Mouse (Mus musculus): Measurements from ENCODE around the gene Fam71a.

The Fam71a gene

DNA sequence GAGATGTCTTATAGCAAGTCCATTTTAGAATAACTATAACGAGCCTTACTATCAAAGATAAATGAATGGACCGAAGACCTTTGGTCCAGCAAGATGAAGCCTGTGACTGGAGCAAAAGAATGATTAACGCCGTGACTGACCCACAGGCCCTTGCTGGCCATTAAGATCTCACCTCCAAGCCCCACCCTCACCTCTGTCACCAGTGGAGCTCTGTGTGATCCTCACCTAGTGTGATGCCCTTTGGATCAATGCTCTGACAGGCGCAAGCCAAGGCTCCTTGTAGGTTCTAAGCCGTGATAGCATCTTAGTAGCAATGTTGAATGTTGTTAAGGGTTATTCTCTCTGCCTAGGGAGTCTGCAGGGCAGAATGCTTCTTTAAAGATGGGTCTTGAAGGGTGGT is 31.4 kb upstream of the Fam71a start:
- peaks cover 2% of the 10 kb centered on the region for H3K4me1 ChIP-seq (replicated peaks; ENCODE audit: low read depth, low read length)
- H3K27me3 ChIP-seq (ENCODE audit: insufficient read depth, low read length), result peaks cover 28% of the 10 kb centered on the region
- H3K36me3 ChIP-seq (ENCODE audit: insufficient read depth, low read length), result no peaks in the 10 kb centered on the region
- H3K4me3 ChIP-seq (replicated peaks; ENCODE audit: low read length), result no peak overlapping the region
- peaks cover 3% of the 10 kb centered on the region; the same call in 1 of the 2 replicates for H3K9me3 ChIP-seq (ENCODE audit: low read length)
- TF ChIP-seq NANOG (IDR thresholded peaks at IDR 0.05; ENCODE audit: borderline replicate concordance, low read length) (no peak), CTCF (conservative IDR thresholded peaks at IDR 0.05; ENCODE audit: low read length) (no peak), POU5F1 (IDR thresholded peaks at IDR 0.05; ENCODE audit: borderline replicate concordance, low read length) (no peak)

DNA sequence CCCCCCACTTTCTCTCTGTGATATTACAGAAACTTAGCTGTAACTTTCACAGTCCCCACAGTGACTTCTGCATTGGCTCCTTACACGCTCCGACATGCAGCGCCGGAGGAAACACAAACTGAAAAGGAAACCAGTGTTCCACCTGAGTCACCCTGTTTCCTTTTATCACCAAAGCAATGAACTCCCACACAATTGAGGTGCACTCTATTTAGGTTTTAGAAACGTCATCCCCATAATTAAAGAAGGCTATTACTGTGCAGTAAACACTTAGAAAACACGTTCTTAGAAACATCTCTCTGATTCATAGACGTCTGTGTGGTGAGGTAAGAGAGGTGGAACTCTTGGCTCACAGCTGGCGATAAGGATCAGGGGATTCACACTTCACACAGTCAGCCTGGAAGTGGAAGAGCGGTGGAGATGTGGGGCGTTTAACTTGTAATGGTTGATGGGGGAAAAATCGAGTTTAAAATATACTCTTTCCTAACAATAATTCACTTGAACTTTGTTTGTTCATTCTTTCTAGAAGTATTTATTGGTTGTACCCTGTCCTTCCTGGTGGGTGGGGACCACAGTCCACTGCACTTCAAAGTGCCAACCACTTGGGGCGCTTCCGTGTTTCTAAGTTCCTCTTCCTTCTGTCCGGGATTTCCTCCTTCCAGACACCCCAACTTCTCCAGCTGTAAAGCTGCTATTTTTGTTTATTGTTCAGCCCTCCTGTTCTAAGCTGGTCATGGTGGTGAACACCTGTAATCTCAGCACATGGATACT is 29.2 kb upstream of the Fam71a start:
- peak; percentile 28 for TF ChIP-seq CTCF (conservative IDR thresholded peaks at IDR 0.05; ENCODE audit: low read length)
- TF ChIP-seq POU5F1 (IDR thresholded peaks at IDR 0.05; ENCODE audit: borderline replicate concordance, low read length), result no peak
- H3K9me3 ChIP-seq (ENCODE audit: low read length), result peaks cover 3% of the 10 kb centered on the region; the same call in 1 of the 2 replicates

DNA sequence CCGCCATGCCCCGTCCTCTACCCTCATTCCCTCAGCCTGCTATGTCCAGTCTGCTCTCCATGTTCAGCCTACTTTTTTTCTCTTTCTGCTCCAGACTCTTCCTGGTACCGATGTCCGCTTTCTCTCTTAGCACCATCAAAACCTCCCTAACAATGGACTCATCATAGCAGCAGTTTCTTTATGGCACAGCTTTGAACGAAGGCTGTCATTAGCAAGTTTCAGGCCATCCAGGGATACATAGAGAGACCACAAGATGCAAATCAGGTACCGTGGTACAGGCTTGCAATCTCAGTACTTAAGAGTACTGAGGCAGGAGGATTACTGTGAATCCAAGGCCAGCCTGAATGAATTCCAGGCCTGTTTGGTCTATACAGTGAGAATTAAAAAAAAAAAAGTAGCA is 28.1 kb upstream of the Fam71a start:
- TF ChIP-seq POU5F1 (IDR thresholded peaks at IDR 0.05; ENCODE audit: borderline replicate concordance, low read length) (no peak), CTCF (conservative IDR thresholded peaks at IDR 0.05; ENCODE audit: low read length) (no peak), NANOG (IDR thresholded peaks at IDR 0.05; ENCODE audit: borderline replicate concordance, low read length) (no peak)
- H3K4me3 ChIP-seq (replicated peaks; ENCODE audit: low read length), result no peak overlapping the region
- peaks cover 28% of the 10 kb centered on the region for H3K4me1 ChIP-seq (replicated peaks; ENCODE audit: low read depth, low read length)
- H3K27me3 ChIP-seq (ENCODE audit: insufficient read depth, low read length), result peaks cover 36% of the 10 kb centered on the region
- H3K36me3 ChIP-seq (ENCODE audit: insufficient read depth, low read length), result no peaks in the 10 kb centered on the region
- peaks cover 3% of the 10 kb centered on the region; the same call in 1 of the 2 replicates for H3K9me3 ChIP-seq (ENCODE audit: low read length)

More for the DNA sequence above, 29.2 kb upstream of the Fam71a start:
- Histone ChIP-seq H3K4me3 (replicated peaks; ENCODE audit: low read length) (no peak overlapping the region), H3K4me1 (replicated peaks; ENCODE audit: low read depth, low read length) (peaks cover 23% of the 10 kb centered on the region), H3K36me3 (ENCODE audit: insufficient read depth, low read length) (no peaks in the 10 kb centered on the region), H3K27me3 (ENCODE audit: insufficient read depth, low read length) (peaks cover 31% of the 10 kb centered on the region)

DNA sequence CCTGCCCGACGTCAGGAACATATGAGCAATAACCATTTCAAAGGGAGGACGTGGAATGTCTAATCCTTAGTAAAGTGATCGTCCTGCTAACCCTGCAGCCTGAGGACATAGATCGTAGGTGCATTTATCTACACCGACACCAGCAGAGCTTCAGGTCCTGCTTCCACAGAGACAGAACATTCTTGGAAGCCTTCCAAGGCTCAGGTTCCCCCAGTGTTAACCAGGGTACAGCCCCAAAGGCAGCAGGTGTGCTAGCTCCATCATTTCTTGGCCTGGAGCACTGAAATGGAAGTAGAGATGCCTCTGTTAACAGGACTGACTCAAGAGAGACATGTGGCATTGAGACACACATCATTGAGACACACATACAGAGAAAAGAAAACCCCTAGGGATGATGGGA is 27.6 kb upstream of the Fam71a start:
- H3K27me3 ChIP-seq (ENCODE audit: insufficient read depth, low read length), result peaks cover 40% of the 10 kb centered on the region
- no peaks in the 10 kb centered on the region for H3K36me3 ChIP-seq (ENCODE audit: insufficient read depth, low read length)
- peaks cover 3% of the 10 kb centered on the region; the same call in 1 of the 2 replicates for H3K9me3 ChIP-seq (ENCODE audit: low read length)
- H3K4me3 ChIP-seq (replicated peaks; ENCODE audit: low read length), result no peak overlapping the region
- TF ChIP-seq POU5F1 (IDR thresholded peaks at IDR 0.05; ENCODE audit: borderline replicate concordance, low read length) (no peak), NANOG (IDR thresholded peaks at IDR 0.05; ENCODE audit: borderline replicate concordance, low read length) (no peak), CTCF (conservative IDR thresholded peaks at IDR 0.05; ENCODE audit: low read length) (no peak)
- H3K4me1 ChIP-seq (replicated peaks; ENCODE audit: low read depth, low read length), result peaks cover 29% of the 10 kb centered on the region

GRCm38 (mm10) chr1:191189671-191190372 is 25.2 kb upstream of the Fam71a start:
- H3K4me3 ChIP-seq (replicated peaks; ENCODE audit: low read length), result no peak overlapping the region
- no peak for TF ChIP-seq POU5F1 (IDR thresholded peaks at IDR 0.05; ENCODE audit: borderline replicate concordance, low read length)
- peak; percentile 38; the same call in 1 of the 2 replicates for TF ChIP-seq NANOG (IDR thresholded peaks at IDR 0.05; ENCODE audit: borderline replicate concordance, low read length)
- no peak for TF ChIP-seq CTCF (conservative IDR thresholded peaks at IDR 0.05; ENCODE audit: low read length)
- H3K36me3 ChIP-seq (ENCODE audit: insufficient read depth, low read length), result no peaks in the 10 kb centered on the region
- peaks cover 53% of the 10 kb centered on the region for H3K4me1 ChIP-seq (replicated peaks; ENCODE audit: low read depth, low read length)
- H3K27me3 ChIP-seq (ENCODE audit: insufficient read depth, low read length), result peaks cover 57% of the 10 kb centered on the region
- H3K9me3 ChIP-seq (ENCODE audit: low read length), result peaks cover 3% of the 10 kb centered on the region; the same call in 1 of the 2 replicates

DNA sequence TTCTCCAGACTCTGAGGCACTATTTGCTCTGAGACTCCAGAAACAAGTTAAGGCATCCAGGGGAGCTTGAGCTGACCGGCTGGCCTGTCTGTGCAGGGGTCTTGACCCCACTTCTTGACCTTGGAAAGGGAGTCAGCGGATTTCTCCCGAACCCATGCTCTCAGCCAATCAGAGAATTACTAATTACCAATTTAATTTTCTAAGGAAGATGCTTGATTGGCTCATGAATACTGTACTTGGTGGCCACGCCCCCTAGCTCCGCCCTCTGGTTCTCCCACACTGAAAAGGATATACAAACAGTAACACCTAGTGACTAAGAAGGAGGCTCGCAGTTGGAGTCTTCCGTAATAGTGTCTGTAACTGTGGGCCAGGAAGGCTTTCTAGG is 21.8 kb upstream of the Fam71a start:
- no peaks in the 10 kb centered on the region for H3K9me3 ChIP-seq (ENCODE audit: low read length)
- TF ChIP-seq POU5F1 (IDR thresholded peaks at IDR 0.05; ENCODE audit: borderline replicate concordance, low read length) (no peak), NANOG (IDR thresholded peaks at IDR 0.05; ENCODE audit: borderline replicate concordance, low read length) (no peak), CTCF (conservative IDR thresholded peaks at IDR 0.05; ENCODE audit: low read length) (no peak)
- peaks cover 82% of the 10 kb centered on the region for H3K27me3 ChIP-seq (ENCODE audit: insufficient read depth, low read length)
- no peaks in the 10 kb centered on the region for H3K36me3 ChIP-seq (ENCODE audit: insufficient read depth, low read length)
- H3K4me1 ChIP-seq (replicated peaks; ENCODE audit: low read depth, low read length), result peaks cover 74% of the 10 kb centered on the region
- H3K4me3 ChIP-seq (replicated peaks; ENCODE audit: low read length), result no peak overlapping the region; the same call in 1 of the 2 replicates

DNA sequence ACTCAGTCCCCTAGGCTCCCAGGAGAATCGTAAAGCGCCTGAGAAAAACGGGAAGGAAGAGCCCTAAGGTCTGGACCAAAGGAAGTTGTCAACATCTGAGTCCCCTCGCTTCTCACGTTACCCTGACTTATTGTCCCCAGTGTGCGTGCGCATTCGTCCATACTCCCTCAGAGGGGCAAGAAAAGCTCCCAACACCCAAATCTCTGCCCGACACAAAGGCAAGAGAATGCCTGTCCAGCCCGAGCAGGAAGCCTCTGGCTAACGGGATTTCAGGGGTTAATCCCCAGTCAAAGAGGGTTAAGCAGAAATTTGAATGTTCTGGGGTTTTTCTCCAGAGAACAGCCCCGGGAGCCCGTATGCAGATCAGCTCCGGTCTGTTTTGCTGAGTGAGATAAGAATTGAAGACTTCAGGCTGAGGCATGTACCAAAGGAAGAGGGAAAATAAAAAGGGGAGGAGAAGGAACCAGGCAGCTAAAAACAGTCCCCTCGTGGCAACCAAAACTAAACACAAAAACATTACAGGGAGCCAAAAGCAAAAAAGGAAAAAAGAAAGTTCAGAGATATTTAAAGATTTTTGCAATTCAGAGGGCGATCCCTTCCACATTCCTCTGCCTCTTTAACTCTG is 21.3 kb upstream of the Fam71a start:
- peaks cover 84% of the 10 kb centered on the region for H3K27me3 ChIP-seq (ENCODE audit: insufficient read depth, low read length)
- no peaks in the 10 kb centered on the region for H3K36me3 ChIP-seq (ENCODE audit: insufficient read depth, low read length)
- TF ChIP-seq CTCF (conservative IDR thresholded peaks at IDR 0.05; ENCODE audit: low read length) (no peak), POU5F1 (IDR thresholded peaks at IDR 0.05; ENCODE audit: borderline replicate concordance, low read length) (no peak)
- peaks cover 71% of the 10 kb centered on the region for H3K4me1 ChIP-seq (replicated peaks; ENCODE audit: low read depth, low read length)
- no peaks in the 10 kb centered on the region for H3K9me3 ChIP-seq (ENCODE audit: low read length)
- peak overlapping the region; percentile 84 for H3K4me3 ChIP-seq (replicated peaks; ENCODE audit: low read length)

GRCm38 (mm10) chr1:191184841-191185251 is 20.2 kb upstream of the Fam71a start:
- H3K4me1 ChIP-seq (replicated peaks; ENCODE audit: low read depth, low read length), result peaks cover 61% of the 10 kb centered on the region
- H3K4me3 ChIP-seq (replicated peaks; ENCODE audit: low read length), result peak overlapping the region; percentile 84
- no peaks in the 10 kb centered on the region for H3K9me3 ChIP-seq (ENCODE audit: low read length)
- no peaks in the 10 kb centered on the region for H3K36me3 ChIP-seq (ENCODE audit: insufficient read depth, low read length)
- TF ChIP-seq NANOG (IDR thresholded peaks at IDR 0.05; ENCODE audit: borderline replicate concordance, low read length) (no peak), CTCF (conservative IDR thresholded peaks at IDR 0.05; ENCODE audit: low read length) (no peak)
- peaks cover 94% of the 10 kb centered on the region for H3K27me3 ChIP-seq (ENCODE audit: insufficient read depth, low read length)

Measured in E14TG2a.4 (cell line).